Mouse (Mus musculus) kidney, adult 10 weeks (tissue): ENCODE measurements around the gene Ces2e. TPM values are rescaled to one million over a fixed set of nuclear protein-coding genes. Genes with fewer than 3 reads are reported as not detected.

Experiments
- polyA plus RNA-seq: library from polyadenylated mRNA; stranded (reverse); fragments of 350-450 nt; fragmentation: Illumina TruSeq; extraction: RNeasy Lipid Tissue Mini Kit (QIAGEN cat#74804); gene quantifications from one replicate; pipeline ENCODE4 v1.2.3, GENCODE M21; 2014; ENCODE audit warnings: low read depth, low replicate concordance

Gene Ces2e
- polyA plus RNA-seq, result 12.1 TPM

DNA sequence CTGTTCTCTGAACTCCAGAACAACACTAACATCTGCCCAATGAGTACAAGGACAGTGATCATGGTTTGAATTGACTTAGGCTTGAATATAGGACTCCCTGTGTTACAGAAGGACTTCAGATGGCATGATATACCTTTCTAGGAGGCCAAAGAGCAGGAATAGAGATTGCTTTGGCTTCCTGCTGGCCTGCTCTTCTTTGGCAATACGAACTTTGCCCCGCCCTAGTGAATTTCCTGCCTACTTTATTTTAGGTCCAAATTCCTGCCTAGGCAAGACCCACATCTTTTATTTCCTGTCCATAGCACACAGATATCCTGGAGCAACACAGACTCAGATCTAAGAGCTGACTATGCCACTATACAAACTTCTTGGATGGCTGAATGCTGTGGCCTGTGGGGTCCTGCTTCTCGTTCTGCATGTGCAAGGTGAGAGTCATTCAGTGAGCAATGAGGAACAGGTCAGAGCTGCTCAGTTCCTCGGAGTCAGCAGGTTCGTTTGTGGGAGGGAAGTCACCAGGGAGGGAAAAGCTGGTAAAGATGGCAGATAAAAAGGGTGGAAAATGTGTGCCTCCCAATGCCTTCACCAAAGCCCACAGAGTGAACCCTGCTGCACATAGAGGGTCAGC is at the start of gene Ces2e:
Ces2e (plus strand) TSS at position 289 of the 625 bp plus-strand sequence.

GRCm38 (mm10) chr8:104947056-104947455 is 21.0 kb downstream of the Ces2e start, which contains the start of gene Ces2f:
TSS of gene Ces2f (plus strand) at chr8:104947356.

GRCm38 (mm10) chr8:104961537-104961961 is 35.5 kb downstream of the Ces2e start, which contains the start of gene Ces2g:
TSS of gene Ces2g (plus strand) at chr8:104961718.

Other genes starting within 250 kb of the Ces2e start
- gene Ces2a, start 192.3 kb upstream of the Ces2e start, polyA plus RNA-seq, result not detected
- gene Ces2b, start 94.7 kb upstream of the Ces2e start, polyA plus RNA-seq, result 13.6 TPM
- 95.0 TPM for gene Ces2c, start 79.2 kb upstream of the Ces2e start, polyA plus RNA-seq
- 0.20 TPM for gene Ces2f, start 21.1 kb downstream of the Ces2e start, polyA plus RNA-seq
- gene Ces2g, start 35.5 kb downstream of the Ces2e start, polyA plus RNA-seq, result 8.8 TPM
- 0.28 TPM for gene Ces2h, start 74.6 kb downstream of the Ces2e start, polyA plus RNA-seq
- gene Ces3a, start 122.3 kb downstream of the Ces2e start, polyA plus RNA-seq, result not detected
- not detected for gene Ces3b, start 157.5 kb downstream of the Ces2e start, polyA plus RNA-seq
- gene Ces4a, start 205.5 kb downstream of the Ces2e start, polyA plus RNA-seq, result not detected
- gene Cbfb, start 244.4 kb downstream of the Ces2e start, polyA plus RNA-seq, result 50.5 TPM